Mouse (Mus musculus) C2C12 (cell line): Measurements from ENCODE around the gene Lrba. TPM values are rescaled to one million over a fixed set of nuclear protein-coding genes. Genes with fewer than 3 reads are reported as not detected.

Experiments
- H3K27me3 ChIP-seq: one replicate; pipeline ENCODE4 v1.6.1; 2011; ENCODE audit not compliant: control insufficient read depth, insufficient read depth, insufficient read length
- H3K36me3 ChIP-seq: one replicate; pipeline ENCODE4 v1.6.1; 2011; ENCODE audit not compliant: control insufficient read depth, insufficient read depth
- H3K4me3 ChIP-seq: one replicate; pipeline ENCODE4 v1.5.1; 2011; ENCODE audit warnings: mild to moderate bottlenecking, control low read depth; ENCODE audit not compliant: poor library complexity, insufficient read depth, severe bottlenecking
- H3K79me2 ChIP-seq: one replicate; pipeline ENCODE4 v1.6.1; 2011; ENCODE audit not compliant: control insufficient read depth, insufficient read depth
- H3K79me3 ChIP-seq: one replicate; pipeline ENCODE4 v1.6.1; 2011; ENCODE audit warnings: low read depth, control low read depth
- H3ac ChIP-seq: one replicate; pipeline ENCODE3; 2011; ENCODE audit warnings: low read depth; ENCODE audit not compliant: control insufficient read depth, insufficient read length
- CEBPB ChIP-seq: IDR thresholded peaks from one replicate; pipeline ENCODE4 v1.6.1; 2011; ENCODE audit warnings: low read depth, mild to moderate bottlenecking, control low read depth, moderate library complexity
- CTCF ChIP-seq: IDR thresholded peaks from one replicate; pipeline ENCODE4 v1.5.1; 2011; ENCODE audit not compliant: control insufficient read depth, insufficient read depth, insufficient read length
- FOSL1 ChIP-seq: IDR thresholded peaks from one replicate; pipeline ENCODE4 v1.8.0; 2011; ENCODE audit warnings: mild to moderate bottlenecking, low read length; ENCODE audit not compliant: poor library complexity, insufficient read depth, severe bottlenecking
- MAX ChIP-seq: IDR thresholded peaks from one replicate; pipeline ENCODE4 v1.6.1; 2011; ENCODE audit warnings: mild to moderate bottlenecking, control low read depth
- MYOD1 ChIP-seq: IDR thresholded peaks from one replicate; pipeline ENCODE4 v1.6.1; 2011; ENCODE audit warnings: low read depth; ENCODE audit not compliant: control insufficient read depth, insufficient read length
- MYOG ChIP-seq: IDR thresholded peaks from one replicate; pipeline ENCODE4 v1.6.1; 2011; ENCODE audit not compliant: control insufficient read depth, insufficient read length; ENCODE audit errors: extremely low read depth
- USF1 ChIP-seq: IDR thresholded peaks from one replicate; pipeline ENCODE4 v1.6.1; 2011; ENCODE audit warnings: low read depth, mild to moderate bottlenecking, control low read depth, moderate library complexity
- polyA plus RNA-seq: library from polyadenylated mRNA; unstranded; fragments of >200 nt; fragmentation: generic; extraction: Trizol; gene quantifications from one replicate; pipeline ENCODE4 v1.2.1, GENCODE M21; 2012; ENCODE audit warnings: missing spikeins

Lrba gene
- polyA plus RNA-seq, 1 experiment = 2.6 TPM

- TF ChIP-seq FOSL1 = no peak
- TF ChIP-seq MYOG = no peak
- no peak for TF ChIP-seq CEBPB
- no peak for TF ChIP-seq MYOD1
- no peak for TF ChIP-seq USF1
- TF ChIP-seq CTCF = no peak
- TF ChIP-seq MAX = no peak
- no peaks in the 10 kb centered on the region for H3K79me3 ChIP-seq
- no peaks in the 10 kb centered on the region for H3K79me2 ChIP-seq
- no peak overlapping the region for H3ac ChIP-seq
- no peaks in the 10 kb centered on the region for H3K27me3 ChIP-seq
- H3K4me3 ChIP-seq = no peak overlapping the region
- no peaks in the 10 kb centered on the region for H3K36me3 ChIP-seq
These were observed 86.9 kb downstream of the Lrba start for GRCm38 (mm10) chr3:86311406-86311805.

GRCm38 (mm10) chr3:86317636-86318035, 93.2 kb downstream of the Lrba start:
- Histone ChIP-seq H3K79me2 (no peaks in the 10 kb centered on the region), H3K79me3 (no peaks in the 10 kb centered on the region), H3K27me3 (no peaks in the 10 kb centered on the region), H3ac (no peak overlapping the region), H3K4me3 (no peak overlapping the region), H3K36me3 (no peaks in the 10 kb centered on the region)
- no peak for TF ChIP-seq MYOG
- TF ChIP-seq FOSL1 = no peak
- TF ChIP-seq MAX = no peak
- no peak for TF ChIP-seq USF1
- TF ChIP-seq MYOD1 = no peak
- no peak for TF ChIP-seq CEBPB
- TF ChIP-seq CTCF = no peak

GRCm38 (mm10) chr3:86328531-86328930, 104.1 kb downstream of the Lrba start:
- H3ac ChIP-seq = no peak overlapping the region
- no peaks in the 10 kb centered on the region for H3K79me3 ChIP-seq
- H3K4me3 ChIP-seq = no peak overlapping the region
- no peak for TF ChIP-seq CEBPB
- TF ChIP-seq USF1 = no peak
- no peak for TF ChIP-seq MAX
- no peaks in the 10 kb centered on the region for H3K36me3 ChIP-seq
- H3K79me2 ChIP-seq = no peaks in the 10 kb centered on the region
- H3K27me3 ChIP-seq = no peaks in the 10 kb centered on the region

GRCm38 (mm10) chr3:86343261-86343660, 118.8 kb downstream of the Lrba start:
- TF ChIP-seq CEBPB (no peak), MYOG (no peak), MYOD1 (no peak), CTCF (no peak), USF1 (no peak), MAX (no peak), FOSL1 (no peak)
- H3K36me3 ChIP-seq = no peaks in the 10 kb centered on the region
- no peaks in the 10 kb centered on the region for H3K79me2 ChIP-seq
- H3ac ChIP-seq = no peak overlapping the region
- H3K79me3 ChIP-seq = no peaks in the 10 kb centered on the region
- H3K4me3 ChIP-seq = no peak overlapping the region
- no peaks in the 10 kb centered on the region for H3K27me3 ChIP-seq

- H3K79me3 ChIP-seq = no peaks in the 10 kb centered on the region
- H3K27me3 ChIP-seq = no peaks in the 10 kb centered on the region
- no peaks in the 10 kb centered on the region for H3K79me2 ChIP-seq
- no peak for TF ChIP-seq USF1
- no peak for TF ChIP-seq CTCF
- no peak for TF ChIP-seq CEBPB
- no peak for TF ChIP-seq MYOG
- TF ChIP-seq MAX = no peak
- no peak for TF ChIP-seq MYOD1
- no peak for TF ChIP-seq FOSL1
- no peak overlapping the region for H3ac ChIP-seq
- no peak overlapping the region for H3K4me3 ChIP-seq
- no peaks in the 10 kb centered on the region for H3K36me3 ChIP-seq
These were observed 138.0 kb downstream of the Lrba start for GRCm38 (mm10) chr3:86362486-86362885.

- Histone ChIP-seq H3K79me2 (no peaks in the 10 kb centered on the region), H3K79me3 (no peaks in the 10 kb centered on the region), H3K36me3 (no peaks in the 10 kb centered on the region), H3K27me3 (no peaks in the 10 kb centered on the region), H3K4me3 (no peak overlapping the region), H3ac (no peak overlapping the region)
- TF ChIP-seq USF1 = no peak
- no peak for TF ChIP-seq CTCF
- TF ChIP-seq FOSL1 = no peak
- TF ChIP-seq MYOG = no peak
- TF ChIP-seq MAX = no peak
These were observed 147.0 kb downstream of the Lrba start for GRCm38 (mm10) chr3:86371466-86371865.
